Mouse (Mus musculus) Muller cell, postnatal 12 days (primary cell): Measurements from ENCODE around the gene Wfdc11.
"Not testable (repeated sequence)": the region's sequence is repeated elsewhere in the genome, so short reads cannot be mapped to it uniquely, and the experiment has no call there.

Experiments used
- DNase-seq: peaks from one replicate; pipeline ENCODE4 v3.0.0-alpha.2; 2015; ENCODE audit errors: inconsistent ontology term

The Wfdc11 gene

DNA sequence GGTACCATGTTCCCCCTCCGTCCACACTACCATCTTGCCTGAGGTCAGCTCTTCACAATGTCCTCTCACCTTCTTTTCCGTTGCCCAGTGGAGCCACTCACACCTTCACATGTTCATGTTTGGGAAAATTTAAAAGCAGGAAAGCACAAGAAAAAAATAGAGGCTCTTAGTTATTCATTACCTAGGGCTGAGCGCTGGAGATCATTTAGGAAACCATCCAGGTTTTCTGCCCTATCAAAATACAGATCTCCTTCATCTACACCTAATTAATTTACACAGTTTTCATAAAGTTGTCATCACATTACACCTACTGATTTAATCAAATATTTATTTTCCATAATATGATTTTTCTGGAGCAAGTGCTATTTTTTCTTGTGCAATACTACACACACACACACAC is 35.2 kb downstream of the Wfdc11 start, which contains the start of gene Wfdc16:
Gene Wfdc16 (minus strand): TSS at position 101 of the 400 bp plus-strand sequence.
- no peak for DNase-seq

GRCm38 (mm10) chr2:164635266-164635665 is 38.6 kb downstream of the Wfdc11 start:
- no peak for DNase-seq

DNA sequence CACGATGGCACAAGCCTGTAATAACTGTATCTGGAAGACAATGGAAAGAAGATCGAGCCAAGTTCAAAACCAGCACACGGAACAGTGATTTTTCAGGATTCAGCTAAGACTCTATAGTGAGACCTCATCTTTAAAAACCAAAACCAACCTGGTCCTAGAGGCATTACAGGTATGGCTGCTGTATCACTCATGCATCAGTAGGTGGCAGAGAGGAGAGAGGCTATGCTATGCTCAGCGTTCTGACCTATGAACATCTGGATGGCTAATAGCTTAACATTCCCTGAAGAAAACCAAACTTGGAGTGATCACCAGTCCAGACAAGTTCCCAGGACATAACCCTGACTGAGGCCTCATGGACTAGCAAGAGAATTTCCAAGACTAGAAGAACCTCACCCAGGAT is 52.1 kb downstream of the Wfdc11 start:
- no peak for DNase-seq

DNA sequence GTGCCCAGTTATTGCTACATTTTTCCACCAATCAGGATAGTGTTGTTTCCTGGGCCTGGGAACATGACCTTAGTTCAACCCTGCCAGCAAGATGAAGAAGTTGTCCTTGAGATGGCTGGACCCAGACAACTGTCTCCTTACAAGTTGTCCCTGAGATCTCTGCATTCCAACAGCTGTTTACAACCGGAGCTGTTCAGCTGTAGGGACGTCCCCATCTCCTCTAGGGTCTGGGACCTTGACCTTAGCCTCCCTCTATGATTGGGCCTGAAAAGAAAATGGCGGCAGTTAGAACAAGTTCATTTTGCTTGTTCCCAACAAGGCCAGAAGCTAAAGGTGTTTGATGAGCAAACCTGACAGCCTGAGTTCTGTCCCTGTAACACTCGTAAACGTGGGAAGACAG is 54.8 kb downstream of the Wfdc11 start:
- no peak for DNase-seq

DNA sequence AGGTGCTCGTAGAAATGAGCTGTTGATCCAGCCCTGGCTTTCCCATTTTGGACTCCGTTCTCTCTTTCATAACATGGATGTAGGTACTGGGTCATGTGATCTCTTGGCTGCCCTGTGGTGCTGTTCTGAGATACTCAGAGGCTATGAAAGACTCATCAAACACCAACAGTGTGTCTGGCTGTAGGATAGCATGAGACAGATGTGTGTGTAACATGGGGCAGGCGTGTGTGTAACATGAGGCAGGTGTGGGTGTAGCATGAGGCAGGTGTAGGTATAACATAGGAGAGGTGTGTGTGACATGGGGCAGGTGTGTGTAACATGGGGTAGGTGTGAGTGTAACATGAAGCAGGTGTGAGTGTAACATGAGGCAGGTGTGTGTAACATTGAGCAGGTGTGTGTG is 58.5 kb downstream of the Wfdc11 start:
- DNase-seq = no peak

GRCm38 (mm10) chr2:164613471-164613870 is 60.4 kb downstream of the Wfdc11 start, which contains the start of the genes Wfdc6b and Wfdc8:
Wfdc6b (plus strand) TSS chr2:164613522.
Wfdc8 (minus strand) TSS chr2:164613626.
- DNase-seq = not testable (repeated sequence)
